21 mouse cellular contexts compared by ENCODE assay signal in genomic region chr4:43649783-43650182, GRCm38 (mm10). TPM values are rescaled to one million over a fixed set of nuclear protein-coding genes. Genes with fewer than 3 reads are reported as not detected.
DNase-seq lines count a peak whose midpoint lies in the region; ATAC-seq and TF ChIP-seq lines count a peak whose summit lies in the region.
"Had no signal": no experiment of that assay in that cellular context is flagged by ENCODE, and none has a peak within 500 bp of the region (broad histone marks: within the 10 kb centered on the region; RNA-seq: fewer than 3 reads in every experiment).

No protein-coding gene starts in this region.

- H3K9me3 ChIP-seq in liver, embryonic 12.5 days (replicated peaks) = peaks cover 8% of the 10 kb centered on the region
- H3K9me3 ChIP-seq: lung, embryonic 15.5 days had no signal

- peaks cover 4% of the 10 kb centered on the region for H3K4me1 ChIP-seq in liver, adult 2 months (ENCODE audit: control insufficient read depth, insufficient read depth, low read length)
- peaks cover 19% of the 10 kb centered on the region for H3K4me1 ChIP-seq in liver, embryonic 12.5 days

- intact Hi-C loops in gastrocnemius, adult 2 months (cut with DNase I) = no loop called here

- no peaks in the 10 kb centered on the region for H3K79me2 ChIP-seq in liver, adult 2 months (ENCODE audit: control insufficient read depth, insufficient read depth, low read length)

- H3K27me3 ChIP-seq in liver, adult 2 months (ENCODE audit: control insufficient read depth, insufficient read depth, low read length) = no peaks in the 10 kb centered on the region
- H3K27me3 ChIP-seq in liver, embryonic 12.5 days (replicated peaks) = no peaks in the 10 kb centered on the region; the same call in 1 of the 2 replicates
- H3K27me3 ChIP-seq: embryonic facial prominence, embryonic 13.5 days; heart, embryonic 15.5 days; limb, embryonic 12.5 days; lung, embryonic 15.5 days had no signal

- no peak overlapping the region for H3K4me3 ChIP-seq in gastrocnemius, adult 2 months
- H3K4me3 ChIP-seq in liver, adult 2 months (ENCODE audit: insufficient read depth, low read depth, low read length) = no peak overlapping the region
- no peak overlapping the region for H3K4me3 ChIP-seq in liver, embryonic 12.5 days
- H3K4me3 ChIP-seq: embryonic facial prominence, embryonic 13.5 days; forebrain, embryonic 10.5 days; heart, embryonic 15.5 days; limb, embryonic 12.5 days; lung, embryonic 15.5 days; myocyte had no signal

- H3K36me3 ChIP-seq in liver, adult 2 months (ENCODE audit: control insufficient read depth, insufficient read depth, low read length) = peaks cover 3% of the 10 kb centered on the region; the same call in 1 of the 2 replicates
- H3K36me3 ChIP-seq in liver, embryonic 12.5 days = peaks cover 9% of the 10 kb centered on the region

- no peak overlapping the region for H3K27ac ChIP-seq in gastrocnemius, adult 2 months
- H3K27ac ChIP-seq in liver, adult 2 months (replicated peaks; ENCODE audit: insufficient read depth, low read depth, low read length) = no peak overlapping the region
- H3K27ac ChIP-seq in liver, embryonic 12.5 days = no peak overlapping the region
- H3K27ac ChIP-seq: embryonic facial prominence, embryonic 13.5 days; forebrain, embryonic 10.5 days; heart, embryonic 15.5 days; limb, embryonic 12.5 days; lung, embryonic 15.5 days had no signal

- DNase-seq in gastrocnemius, adult 2 months = no peak
- DNase-seq in gastrocnemius, postnatal 25 days = no peak
- no peak for DNase-seq in liver, adult 2 months (ENCODE audit: extremely low read depth, low read depth, low spot score)
- peak; percentile 23 to 37 for DNase-seq in B cell, adult 2 months
- peak; percentile 63 for DNase-seq in ZHBTc4 (ENCODE audit: low read depth, low spot score)
- DNase-seq in adrenal gland, postnatal 14 days = no peak
- no peak for DNase-seq in MN1 (ENCODE audit: low spot score)
- DNase-seq: adrenal gland, postnatal 36 days; kidney, adult 11 months; kidney, postnatal 4 days; layer of hippocampus, postnatal 36 days; thymus, postnatal 4 days had no signal

- no peak for TF ChIP-seq POLR2A in liver, adult 2 months (IDR thresholded peaks at IDR 0.05; ENCODE audit: extremely low read depth, insufficient read depth, low read length)

- H3K9ac ChIP-seq in liver, adult 2 months (ENCODE audit: low read depth, low read length) = no peak overlapping the region
- H3K9ac ChIP-seq in liver, embryonic 12.5 days = no peak overlapping the region
- H3K9ac ChIP-seq: embryonic facial prominence, embryonic 13.5 days; heart, embryonic 15.5 days; limb, embryonic 12.5 days; lung, embryonic 15.5 days had no signal

- WGBS in liver, adult 2 months = 92% methylated on average over 3 of the region's 3 CpGs
- WGBS in liver, embryonic 12.5 days (ENCODE audit: insufficient replicate concordance) = 84% methylated on average over 3 of the region's 3 CpGs

- ATAC-seq in liver, embryonic 12.5 days = no peak

- H3K4me2 ChIP-seq in liver, embryonic 12.5 days = no peak overlapping the region
- H3K4me2 ChIP-seq: embryonic facial prominence, embryonic 13.5 days; heart, embryonic 15.5 days; limb, embryonic 12.5 days; lung, embryonic 15.5 days had no signal

- TF ChIP-seq CTCF in gastrocnemius, adult 2 months (IDR thresholded peaks at IDR 0.05) = peak; percentile 28; the same call in 1 of the 2 replicates
- TF ChIP-seq CTCF in liver, adult 2 months (IDR thresholded peaks at IDR 0.05; ENCODE audit: low read depth, low read length) = peak; percentile 18; the same call in 1 of the 2 replicates

RNA-seq across cellular contexts. Expression of gene Spag8, which starts 3.6 kb away (rescaled TPM):
- total RNA-seq in gastrocnemius, adult 2 months (2021) = under 1 TPM in 1 of 2 experiments, not detected in 1; 0.31 TPM
- total RNA-seq in gastrocnemius, postnatal 25 days (2021) = under 1 TPM in 1 of 2 experiments, not detected in 1; 0.33 TPM
- total RNA-seq in liver, adult 2 months (2014; rRNA removed) = 0.47 and 0.55 TPM in 2 replicates
- polyA plus RNA-seq in liver, adult 2 months (2012; rRNA removed) = 0.83 and 1.1 TPM in 2 replicates
- 0.20 and 0.36 TPM in 2 replicates for polyA plus RNA-seq in liver, embryonic 12.5 days (2016; fragmentation: Nextera tagmentation; extraction: Ambion mirVana)
- total RNA-seq in adrenal gland, postnatal 14 days (2021) = 0.93 and 1.1 TPM in 2 replicates
- total RNA-seq: common myeloid progenitor, adult 5-6 weeks had no signal

RNA-seq across cellular contexts. Expression of gene Hint2, which starts 6.5 kb away (rescaled TPM):
- 10 to 100 TPM; 35.8 to 47.9 TPM for total RNA-seq in gastrocnemius, adult 2 months (2021)
- 10 to 100 TPM; 37.5 to 39.6 TPM for total RNA-seq in gastrocnemius, postnatal 25 days (2021)
- total RNA-seq in liver, adult 2 months (2014; rRNA removed) = 202 and 236 TPM in 2 replicates
- polyA plus RNA-seq in liver, adult 2 months (2012; rRNA removed) = 215 and 231 TPM in 2 replicates
- polyA plus RNA-seq in liver, embryonic 12.5 days (2016; fragmentation: Nextera tagmentation; extraction: Ambion mirVana) = 59.8 and 66.1 TPM in 2 replicates
- 91.7 and 99.5 TPM in 2 replicates for total RNA-seq in adrenal gland, postnatal 14 days (2021)

RNA-seq across cellular contexts. Expression of gene Npr2, which starts 18.0 kb away (rescaled TPM):
- 10 to 100 TPM; 32.4 to 51.4 TPM for total RNA-seq in gastrocnemius, adult 2 months (2021)
- 10 to 100 TPM; 32.5 to 36.6 TPM for total RNA-seq in gastrocnemius, postnatal 25 days (2021)
- total RNA-seq in liver, adult 2 months (2014; rRNA removed) = 22.9 and 29.2 TPM in 2 replicates
- 24.1 and 39.1 TPM in 2 replicates for polyA plus RNA-seq in liver, adult 2 months (2012; rRNA removed)
- 1.5 and 2.1 TPM in 2 replicates for polyA plus RNA-seq in liver, embryonic 12.5 days (2016; fragmentation: Nextera tagmentation; extraction: Ambion mirVana)
- total RNA-seq in adrenal gland, postnatal 14 days (2021) = 36.4 and 43.9 TPM in 2 replicates

RNA-seq across cellular contexts. Expression of gene Tmem8b, which starts 19.0 kb away (rescaled TPM):
- total RNA-seq in gastrocnemius, adult 2 months (2021) = 10 to 100 TPM in 1 of 2 experiments, 1 to 10 TPM in 1; 8.4 to 14.9 TPM
- 10 to 100 TPM; 10.7 to 12.1 TPM for total RNA-seq in gastrocnemius, postnatal 25 days (2021)
- 0.46 and 0.81 TPM in 2 replicates for total RNA-seq in liver, adult 2 months (2014; rRNA removed)
- polyA plus RNA-seq in liver, adult 2 months (2012; rRNA removed) = 1.8 and 1.9 TPM in 2 replicates
- polyA plus RNA-seq in liver, embryonic 12.5 days (2016; fragmentation: Nextera tagmentation; extraction: Ambion mirVana) = 0.44 and 0.53 TPM in 2 replicates
- 7.2 and 9.9 TPM in 2 replicates for total RNA-seq in adrenal gland, postnatal 14 days (2021)

RNA-seq across cellular contexts. Expression of gene Fam221b, which starts 19.2 kb away (rescaled TPM):
- under 1 TPM; 0.08 to 0.15 TPM for total RNA-seq in gastrocnemius, adult 2 months (2021)
- under 1 TPM in 1 of 2 experiments, not detected in 1; 0.13 TPM for total RNA-seq in gastrocnemius, postnatal 25 days (2021)
- not detected in 2 replicates for total RNA-seq in liver, adult 2 months (2014; rRNA removed)
- 0.02 TPM in 1 of 2 replicates, not detected in the other for polyA plus RNA-seq in liver, adult 2 months (2012; rRNA removed)
- 1.5 and 1.8 TPM in 2 replicates for polyA plus RNA-seq in liver, embryonic 12.5 days (2016; fragmentation: Nextera tagmentation; extraction: Ambion mirVana)
- 0.30 TPM in 1 of 2 replicates, not detected in the other for total RNA-seq in adrenal gland, postnatal 14 days (2021)
- polyA plus RNA-seq: spleen, adult 2 months had no signal

Comparison
In these comparisons a context has a peak if more than half of its experiments do, and no peak if none do; other contexts are left out.
1. DNase-seq: peak in B cell, adult 2 months (2 of 2) and ZHBTc4 (single experiment); none in gastrocnemius, adult 2 months (single experiment), gastrocnemius, postnatal 25 days (single experiment), liver, adult 2 months (single experiment), adrenal gland, postnatal 14 days (single experiment) and MN1 (single experiment).